Mouse (Mus musculus) layer of hippocampus, adult 9-10 months (tissue): ENCODE results near the gene Efna5.

ENCODE experiments used
- DNase-seq: peaks from one replicate; pipeline ENCODE4 v3.0.0; 2022; ENCODE audit warnings: low spot score

Efna5 gene

DNA sequence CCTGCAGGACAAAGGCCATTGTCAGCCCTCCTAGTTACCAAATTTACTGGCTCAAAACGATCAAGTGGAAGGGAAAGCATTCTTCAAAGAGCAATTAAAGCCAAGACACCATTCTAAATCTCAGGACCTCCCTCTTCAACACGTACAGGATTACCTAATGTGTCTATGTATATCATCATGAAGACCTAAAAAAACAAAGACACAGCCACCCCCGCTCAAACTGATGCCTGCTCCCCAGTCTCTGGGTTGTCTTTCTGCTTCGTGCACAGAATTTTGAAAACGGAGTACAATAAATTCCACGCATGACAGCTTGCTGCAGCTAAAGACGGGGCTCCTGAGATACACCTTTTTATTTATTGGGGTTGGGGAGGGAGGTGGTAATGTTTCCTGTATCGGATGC, 133.7 kb downstream of the Efna5 start:
- DNase-seq: no peak

- no peak for DNase-seq
These were observed 134.3 kb downstream of the Efna5 start for GRCm38 (mm10) chr17:62746827-62747226.

- DNase-seq: no peak
These were observed 135.8 kb downstream of the Efna5 start for GRCm38 (mm10) chr17:62745286-62745685.

GRCm38 (mm10) chr17:62744239-62744638, 136.9 kb downstream of the Efna5 start:
- no peak for DNase-seq

GRCm38 (mm10) chr17:62741702-62742101, 139.4 kb downstream of the Efna5 start:
- DNase-seq: no peak

- no peak for DNase-seq
These were observed 140.1 kb downstream of the Efna5 start for GRCm38 (mm10) chr17:62741020-62741419.

DNA sequence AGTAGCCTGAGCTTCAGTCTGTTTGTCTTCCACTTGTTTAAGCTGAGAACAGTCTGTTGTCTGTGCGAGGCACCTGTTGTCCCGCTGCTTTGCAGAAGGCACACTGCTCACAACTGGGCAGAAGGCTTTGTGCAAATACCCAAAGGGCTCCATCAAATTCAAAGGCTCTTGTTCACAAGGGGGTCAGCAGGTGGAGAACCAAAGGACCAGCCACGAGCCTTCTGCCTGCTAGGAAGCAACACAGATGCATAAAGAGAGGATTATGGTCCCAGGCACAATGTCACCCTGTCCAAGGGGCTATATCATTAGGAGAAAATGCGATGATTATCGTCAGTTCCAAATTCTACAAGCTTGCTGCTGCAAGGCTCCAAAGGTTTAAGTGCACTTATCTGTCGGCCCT, 141.1 kb downstream of the Efna5 start:
- DNase-seq: no peak

- DNase-seq: no peak
These were observed 143.7 kb downstream of the Efna5 start for GRCm38 (mm10) chr17:62737404-62737803.

- no peak for DNase-seq
These were observed 145.2 kb downstream of the Efna5 start for GRCm38 (mm10) chr17:62735943-62736342.

- no peak for DNase-seq
These were observed 146.2 kb downstream of the Efna5 start for GRCm38 (mm10) chr17:62734901-62735300.

GRCm38 (mm10) chr17:62734067-62734466, 147.1 kb downstream of the Efna5 start:
- DNase-seq: no peak

DNA sequence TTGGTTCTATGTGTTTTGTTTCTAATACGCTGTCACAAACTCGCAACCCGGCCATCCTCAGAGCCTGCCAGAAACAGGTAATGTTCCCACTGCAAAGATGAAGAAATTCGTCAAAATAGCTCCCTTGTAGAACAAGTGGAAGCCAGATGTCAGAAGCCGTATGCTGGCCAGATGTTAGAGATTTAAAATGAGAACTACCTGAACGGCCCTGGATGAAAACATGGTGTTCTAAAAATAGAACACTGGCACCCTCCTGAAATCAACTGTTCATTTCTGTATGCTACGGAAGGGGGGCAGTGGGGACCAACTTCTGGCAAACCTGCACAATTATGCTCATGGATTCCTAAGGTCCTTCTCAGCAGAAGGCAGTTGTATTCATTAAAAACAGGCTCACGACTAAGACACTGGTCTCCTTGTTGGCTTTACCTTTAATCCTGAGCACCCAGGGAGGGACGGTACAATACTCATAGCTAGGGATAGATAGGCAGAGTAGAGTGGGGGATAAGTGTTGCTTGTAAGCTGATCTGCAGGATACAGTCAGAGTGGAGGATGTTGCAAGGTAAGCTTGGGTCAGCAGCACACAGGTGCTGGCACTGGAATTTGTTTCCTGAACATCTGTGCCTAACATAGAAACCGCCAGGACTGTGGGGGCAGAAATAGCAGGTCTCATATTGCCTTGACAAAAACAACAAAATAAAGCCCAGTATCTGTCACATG, 151.2 kb downstream of the Efna5 start:
- no peak for DNase-seq

- no peak for DNase-seq
These were observed 152.8 kb downstream of the Efna5 start for GRCm38 (mm10) chr17:62728142-62728917.

DNA sequence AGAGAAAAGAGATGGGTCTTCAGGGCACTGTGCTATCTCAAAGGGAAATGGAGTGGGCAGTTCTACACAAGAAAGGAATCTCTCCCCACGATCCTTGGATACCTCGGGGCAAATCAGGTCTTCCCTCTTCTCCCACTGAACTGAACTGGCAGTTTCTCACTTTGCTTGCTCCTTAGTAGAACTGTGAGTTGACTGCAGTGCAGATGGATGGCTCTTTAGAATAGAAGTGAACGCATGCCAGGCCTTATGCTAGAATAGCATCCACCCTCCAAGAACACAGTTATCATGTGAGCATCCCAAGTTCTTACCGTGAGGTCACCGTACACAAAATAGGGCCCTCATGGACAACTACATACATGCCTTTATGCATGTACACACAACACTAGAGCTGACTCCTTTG, 155.0 kb downstream of the Efna5 start:
- no peak for DNase-seq

GRCm38 (mm10) chr17:62722962-62723361, 158.2 kb downstream of the Efna5 start:
- no peak for DNase-seq

- DNase-seq: no peak
These were observed 159.5 kb downstream of the Efna5 start for GRCm38 (mm10) chr17:62721595-62721994.

GRCm38 (mm10) chr17:62720740-62721450, 160.2 kb downstream of the Efna5 start:
- no peak for DNase-seq

DNA sequence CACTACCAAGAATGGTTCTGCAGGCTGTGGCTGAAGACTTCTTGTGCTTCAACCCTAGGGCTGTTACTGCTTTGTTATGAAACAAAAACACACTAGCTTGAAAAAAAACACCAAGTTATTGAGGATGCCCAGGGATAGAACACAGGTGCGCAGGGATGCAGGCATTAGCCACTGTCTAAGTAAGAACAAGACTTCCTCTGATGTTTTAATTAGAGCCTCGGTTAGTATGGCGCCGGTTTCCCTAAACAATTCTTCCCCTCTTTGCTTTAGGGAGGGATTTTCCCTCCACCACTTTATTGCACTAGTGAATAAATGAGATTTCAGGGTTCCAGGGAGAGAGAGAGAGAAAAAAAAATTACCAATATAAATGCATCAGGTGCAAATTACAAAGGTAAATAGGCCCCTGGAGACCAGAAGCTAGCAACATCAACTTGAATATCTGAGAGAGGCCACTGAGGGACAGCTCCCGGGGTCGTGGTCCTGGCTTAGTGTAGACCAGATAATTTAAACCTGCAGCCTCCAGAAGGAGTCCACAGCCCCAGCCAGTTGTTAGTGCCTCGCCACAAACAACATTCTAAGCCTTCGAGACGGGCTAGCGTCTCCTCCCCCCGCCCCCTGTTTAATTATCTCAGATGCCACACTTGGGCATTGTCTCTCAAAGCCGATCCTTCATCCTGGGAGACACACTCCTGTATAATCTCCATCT, 163.5 kb downstream of the Efna5 start:
- DNase-seq: no peak

DNA sequence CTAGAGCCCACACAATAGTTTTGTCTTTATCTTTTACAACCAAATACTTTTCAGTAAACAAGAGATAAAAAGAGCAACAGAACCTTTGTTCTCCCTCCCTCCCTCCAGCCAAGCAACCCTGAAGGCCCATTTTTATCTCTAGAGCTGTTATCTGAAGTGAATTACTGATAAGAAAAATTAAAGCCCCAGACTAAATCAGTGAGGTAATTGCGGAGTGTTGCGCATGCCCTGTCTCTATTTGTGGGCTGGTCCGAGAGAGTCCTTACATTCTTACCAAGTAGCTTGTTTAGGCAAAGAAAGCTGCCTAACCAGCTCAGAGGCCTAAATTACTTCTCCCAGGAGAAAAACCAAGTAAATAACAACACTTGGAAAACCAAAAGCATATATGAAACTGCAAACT, 167.7 kb downstream of the Efna5 start:
- no peak for DNase-seq

GRCm38 (mm10) chr17:62706418-62706817, 174.7 kb downstream of the Efna5 start:
- no peak for DNase-seq

GRCm38 (mm10) chr17:62702020-62702814, 178.9 kb downstream of the Efna5 start:
- no peak for DNase-seq
